ENCODE assay signal across 16 mouse cellular contexts in genomic region chr2:84544739-84545138, GRCm38 (mm10).
"Had no signal": no experiment of that assay in that cellular context is flagged by ENCODE, and none has a peak within 500 bp of the region (broad histone marks: within the 10 kb centered on the region; RNA-seq: fewer than 3 reads in every experiment).

No protein-coding gene starts in this region.

- H3K27me3 ChIP-seq: limb, embryonic 13.5 days; midbrain, embryonic 12.5 days; neural tube, embryonic 13.5 days had no signal

- H3K4me2 ChIP-seq: limb, embryonic 13.5 days; midbrain, embryonic 12.5 days; neural tube, embryonic 13.5 days had no signal

- H3K9me3 ChIP-seq: limb, embryonic 13.5 days; midbrain, embryonic 12.5 days; neural tube, embryonic 13.5 days had no signal

- DNase-seq: kidney, postnatal 10 days; kidney, postnatal 4 days; left cerebral cortex, postnatal 4 days; lung, adult 18-20 months; lung, postnatal 10 days; lung, postnatal 4 days; retina, postnatal 1 day; right cerebral cortex, postnatal 14 days; thymus, adult 18-20 months; thymus, postnatal 25 days had no signal

- H3K36me3 ChIP-seq: limb, embryonic 13.5 days; midbrain, embryonic 12.5 days; neural tube, embryonic 13.5 days had no signal

- H3K4me1 ChIP-seq: limb, embryonic 13.5 days; midbrain, embryonic 12.5 days; neural tube, embryonic 13.5 days had no signal

- H3K4me3 ChIP-seq: layer of hippocampus, adult 2 months; limb, embryonic 13.5 days; midbrain, embryonic 12.5 days; neural tube, embryonic 13.5 days had no signal

- ATAC-seq: midbrain, embryonic 16.5 days had no signal

- H3K27ac ChIP-seq: layer of hippocampus, adult 2 months; limb, embryonic 13.5 days; liver, embryonic 14.5 days; midbrain, embryonic 12.5 days; neural tube, embryonic 13.5 days had no signal

- H3K9ac ChIP-seq: limb, embryonic 13.5 days; liver, embryonic 14.5 days; midbrain, embryonic 12.5 days; neural tube, embryonic 13.5 days had no signal
